Mouse (Mus musculus) ES-E14 (cell line): ENCODE results near the gene Mapk13.

ENCODE experiments used
- CHD2 ChIP-seq: IDR thresholded peaks from 2 replicates; pipeline ENCODE4 v1.6.1; 2014; ENCODE audit warnings: mild to moderate bottlenecking, low read depth, low read length, inconsistent platforms
- ZC3H11A ChIP-seq: IDR thresholded peaks from 2 replicates; pipeline ENCODE4 v1.6.1; 2012; ENCODE audit warnings: low read depth, mild to moderate bottlenecking, inconsistent platforms, low read length, borderline replicate concordance

DNA sequence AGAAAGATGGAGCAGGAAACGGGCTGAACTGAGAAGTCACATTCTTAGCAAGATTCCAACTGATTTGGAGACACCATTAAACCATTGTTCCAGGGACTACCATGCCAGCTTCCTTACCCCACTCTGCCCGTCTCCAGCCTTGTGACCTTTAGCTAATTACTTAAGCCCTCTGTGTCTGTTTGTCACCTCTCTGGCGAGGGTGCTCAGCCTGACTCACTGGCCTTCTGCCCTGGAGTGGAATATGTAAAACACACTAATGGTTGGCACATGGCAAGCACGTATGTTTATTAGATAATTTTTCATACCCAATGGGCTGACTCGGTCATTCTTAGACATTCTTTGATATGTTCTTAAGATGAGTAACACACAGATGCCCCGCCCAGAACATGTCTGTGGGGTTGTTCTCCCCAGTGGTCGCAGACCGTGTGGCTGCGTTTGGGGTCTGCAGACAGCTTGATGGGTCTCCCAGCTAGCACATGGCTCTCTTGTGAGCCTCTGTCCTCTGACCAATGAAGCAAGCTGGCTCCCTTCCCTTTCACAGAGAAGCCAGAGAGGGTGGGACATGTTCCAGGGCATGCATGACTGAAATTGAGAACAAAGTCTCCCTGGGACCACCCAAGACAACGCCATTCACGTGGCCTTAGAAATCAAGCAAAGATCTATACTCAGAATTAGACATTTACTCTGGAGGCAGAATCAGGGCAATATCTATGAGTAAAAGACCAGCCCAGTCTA lies 2.1 kb upstream of the Mapk13 start:
- no peak for TF ChIP-seq ZC3H11A
- no peak for TF ChIP-seq CHD2
